Mouse (Mus musculus) T-helper 17 cell (primary cell): ENCODE data around the gene Serpinb3a.
"Not testable (repeated sequence)": the region's sequence is repeated elsewhere in the genome, so short reads cannot be mapped to it uniquely, and the experiment has no call there.

Experiments
- in situ Hi-C, 2 experiments: fragments of 300-600 bp; cut with MboI, MseI; formaldehyde crosslinking; loops; 1 replicate in 1 of 2; 2 replicates in 1 of 2; pipeline ENCODE4 v1.15.1; 2025; ENCODE audit warnings: high pct_unique_total_duplicates in 2 of 2

Gene Serpinb3a

GRCm38 (mm10) chr1:107052203-107052602, at the start of gene Serpinb3a:
Gene Serpinb3a (minus strand): TSS chr1:107052303.
- in situ Hi-C loops: no loop called here

DNA sequence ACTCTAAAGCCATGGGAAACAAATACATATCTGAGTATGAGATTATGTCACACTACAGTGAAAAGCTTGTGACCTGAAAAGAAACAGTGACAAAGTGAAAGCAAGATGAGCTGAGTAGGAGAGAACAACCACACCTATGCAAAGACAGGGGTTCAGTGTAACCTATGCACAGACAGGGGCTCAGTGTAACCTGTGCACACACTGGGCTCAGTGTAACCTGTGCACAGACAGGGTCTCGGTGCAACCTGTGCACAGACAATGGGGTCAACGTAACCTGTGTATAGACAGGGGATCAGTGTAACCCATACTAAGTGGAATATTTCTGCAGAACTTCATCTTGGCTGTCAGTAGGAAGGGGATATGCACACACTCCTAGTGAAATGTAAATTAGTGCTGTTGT, 46.3 kb upstream of the Serpinb3a start:
- in situ Hi-C loops: no loop called here

DNA sequence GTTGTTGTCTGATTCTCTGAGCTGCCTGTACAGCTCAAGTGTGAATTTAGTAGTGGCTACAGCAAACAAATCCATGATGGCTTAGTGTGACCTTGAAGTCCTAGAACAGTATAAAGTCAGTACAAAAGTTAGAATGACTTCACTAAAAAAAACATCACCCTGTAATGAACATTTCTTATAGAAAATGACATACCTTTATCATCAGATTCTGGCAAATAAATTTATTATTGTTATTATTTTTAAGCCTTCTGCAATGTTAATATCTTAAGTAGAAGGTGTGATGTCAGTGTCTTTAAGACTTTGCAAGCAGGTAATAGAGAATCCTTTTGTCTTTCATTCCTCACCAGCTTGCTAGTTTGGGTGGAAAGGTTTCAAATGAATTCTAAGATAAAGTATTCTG, 31.3 kb upstream of the Serpinb3a start, which contains the start of gene Serpinb3d:
Gene Serpinb3d (minus strand): TSS at position 101 of the 400 bp plus-strand sequence.
- in situ Hi-C loops: no loop called here

DNA sequence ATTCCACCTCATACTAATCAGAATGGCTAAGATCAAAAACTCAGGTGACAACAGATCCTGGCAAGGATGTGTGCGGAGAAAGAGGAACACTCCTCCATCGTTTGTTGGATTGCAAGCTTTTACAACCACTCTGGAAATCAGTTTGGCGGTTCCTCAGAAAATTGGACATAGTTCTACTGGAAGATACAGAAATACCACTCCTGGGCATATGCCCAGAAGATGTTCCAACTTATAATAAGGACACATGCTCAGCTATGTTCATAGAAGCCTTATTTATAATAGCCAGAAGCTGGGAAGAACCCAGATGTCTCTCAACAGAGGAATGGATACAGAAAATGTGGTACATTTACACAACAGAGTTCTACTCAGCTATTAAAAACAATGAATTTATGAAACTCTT, 17.9 kb downstream of the Serpinb3a start:
- in situ Hi-C loops: not testable (repeated sequence)

DNA sequence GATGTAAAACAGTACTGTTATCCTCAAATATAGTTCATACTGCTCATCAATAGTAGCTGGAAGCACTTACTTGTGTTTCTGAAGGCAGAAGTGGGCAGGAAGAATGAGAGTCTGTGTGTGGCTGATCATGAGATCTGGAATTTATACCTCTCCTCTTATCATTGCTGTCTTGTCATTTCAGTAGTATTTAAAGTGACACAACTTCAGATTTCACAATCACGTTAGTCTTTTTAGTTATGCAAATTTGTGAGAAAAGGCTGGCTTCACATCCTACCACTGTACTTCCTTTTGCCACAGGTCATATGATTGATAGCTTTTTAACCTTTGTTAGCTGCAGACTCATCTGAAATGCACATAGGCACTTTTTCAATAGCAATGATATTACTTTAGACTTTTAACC, 26.2 kb downstream of the Serpinb3a start:
- in situ Hi-C loops: no loop called here

DNA sequence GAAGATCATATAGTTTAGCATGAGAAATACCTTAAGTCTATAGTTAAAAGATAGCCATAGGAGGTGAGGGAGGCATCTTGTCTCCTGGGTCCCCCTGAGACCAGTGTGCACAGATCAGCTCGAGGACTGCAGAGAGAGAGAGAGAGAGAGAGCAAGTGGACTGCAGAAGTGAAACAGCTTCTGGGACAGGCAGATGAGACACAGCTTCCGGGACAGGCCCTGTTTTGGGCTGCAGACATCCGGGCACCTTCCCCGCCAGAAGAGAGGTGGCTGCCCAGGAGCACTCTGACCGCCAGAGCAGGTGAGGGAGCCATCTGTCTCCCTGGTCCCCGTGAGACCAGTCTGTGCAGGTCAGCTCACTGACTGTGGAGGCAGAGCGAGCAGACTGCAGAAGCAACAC, 36.9 kb downstream of the Serpinb3a start:
- in situ Hi-C loops: loop anchor here in 1 of 2 experiments (5.0 kb wide), 1 partner anchor 472 kb away; no protein-coding TSS in a partner anchor

DNA sequence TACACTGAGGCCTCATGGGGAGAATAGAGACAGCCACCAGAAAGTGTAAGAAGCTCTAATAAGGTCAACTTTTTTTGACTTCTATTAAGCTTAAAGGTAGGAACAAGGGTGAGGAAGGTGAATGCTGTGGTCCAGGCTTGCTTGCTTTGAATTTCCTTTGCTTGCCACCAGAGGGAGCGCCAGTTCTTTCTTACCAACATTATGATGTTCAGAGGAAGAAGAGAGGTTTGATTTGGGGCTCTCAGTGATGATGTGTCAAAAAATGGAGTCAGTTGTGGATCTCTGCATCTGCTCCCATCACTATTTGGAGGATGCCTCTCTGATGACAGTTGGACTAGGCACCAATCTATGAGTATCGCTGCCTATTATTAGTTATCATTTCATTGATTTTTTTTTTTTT, 37.6 kb downstream of the Serpinb3a start:
- in situ Hi-C loops: loop anchor here (5.0 kb wide), 2 partner anchors 107 to 473 kb away; no protein-coding TSS in a partner anchor

DNA sequence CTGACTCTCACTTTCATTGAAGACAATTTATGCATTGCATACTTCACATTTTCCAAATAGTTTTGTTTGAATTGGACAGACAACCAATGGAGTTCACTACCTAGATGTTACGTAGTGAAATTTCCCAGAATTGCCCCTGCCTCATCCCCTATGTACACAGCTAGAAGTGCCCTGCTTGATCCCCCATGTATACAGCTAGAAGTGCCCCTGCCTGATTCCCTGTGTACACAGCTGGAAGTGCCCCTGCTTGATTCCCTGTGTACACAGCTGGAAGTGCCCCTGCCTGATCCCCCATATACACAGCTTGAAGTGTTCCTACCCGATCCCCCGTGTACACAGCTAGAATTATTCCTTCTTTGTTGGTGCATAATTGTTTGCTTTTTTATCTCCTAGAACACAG, 45.8 kb downstream of the Serpinb3a start:
- in situ Hi-C loops: no loop called here

- in situ Hi-C loops: no loop called here
These were observed 50.3 kb downstream of the Serpinb3a start for GRCm38 (mm10) chr1:107001754-107002153.

- in situ Hi-C loops: no loop called here
These were observed 51.7 kb downstream of the Serpinb3a start for GRCm38 (mm10) chr1:107000424-107000823.
